Mouse (Mus musculus): ENCODE measurements around the gene BC030870.

Gene BC030870

GRCm38 (mm10) chr8:65129199-65129788 is at the start of gene BC030870:
Gene BC030870 (minus strand): TSS chr8:65129563.
- DNase-seq (ENCODE audit: low spot score): no peak

- DNase-seq (ENCODE audit: low spot score): no peak
These were observed 45.5 kb upstream of the BC030870 start for GRCm38 (mm10) chr8:65174746-65175476.

GRCm38 (mm10) chr8:65169184-65169583 is 39.8 kb upstream of the BC030870 start:
- DNase-seq (ENCODE audit: low spot score): no peak

- peak; percentile 24 for DNase-seq (ENCODE audit: low spot score)
These were observed 31.3 kb upstream of the BC030870 start for GRCm38 (mm10) chr8:65160676-65161075.

- DNase-seq (ENCODE audit: low spot score): no peak
These were observed 29.9 kb upstream of the BC030870 start for GRCm38 (mm10) chr8:65159096-65159748.

GRCm38 (mm10) chr8:65157901-65158300 is 28.5 kb upstream of the BC030870 start:
- no peak for DNase-seq (ENCODE audit: low spot score)

- DNase-seq (ENCODE audit: low spot score): no peak
These were observed 9.6 kb upstream of the BC030870 start for GRCm38 (mm10) chr8:65138830-65139466.

GRCm38 (mm10) chr8:65126454-65126853 is 2.9 kb downstream of the BC030870 start:
- DNase-seq (ENCODE audit: low spot score): no peak

GRCm38 (mm10) chr8:65126014-65126413 is 3.3 kb downstream of the BC030870 start:
- no peak for DNase-seq (ENCODE audit: low spot score)

GRCm38 (mm10) chr8:65112092-65112491 is 17.3 kb downstream of the BC030870 start:
- no peak for DNase-seq (ENCODE audit: low spot score)

GRCm38 (mm10) chr8:65110285-65110691 is 19.1 kb downstream of the BC030870 start:
- peak; percentile 46 for DNase-seq (ENCODE audit: low spot score)

- DNase-seq (ENCODE audit: low spot score): no peak
These were observed 20.4 kb downstream of the BC030870 start for GRCm38 (mm10) chr8:65108936-65109335.

GRCm38 (mm10) chr8:65107936-65108718 is 21.2 kb downstream of the BC030870 start:
- DNase-seq (ENCODE audit: low spot score): no peak

- DNase-seq (ENCODE audit: low spot score): no peak
These were observed 25.3 kb downstream of the BC030870 start for GRCm38 (mm10) chr8:65104041-65104440.

- DNase-seq (ENCODE audit: low spot score): no peak
These were observed 25.7 kb downstream of the BC030870 start for GRCm38 (mm10) chr8:65103632-65104031.

- DNase-seq (ENCODE audit: low spot score): no peak
These were observed 29.6 kb downstream of the BC030870 start for GRCm38 (mm10) chr8:65099735-65100134.

GRCm38 (mm10) chr8:65097760-65098415 is 31.5 kb downstream of the BC030870 start:
- no peak for DNase-seq (ENCODE audit: low spot score)

GRCm38 (mm10) chr8:65089781-65090180 is 39.6 kb downstream of the BC030870 start:
- no peak for DNase-seq (ENCODE audit: low spot score)

- DNase-seq (ENCODE audit: low spot score): no peak
These were observed 41.2 kb downstream of the BC030870 start for GRCm38 (mm10) chr8:65088120-65088519.

- DNase-seq (ENCODE audit: low spot score): no peak
These were observed 41.7 kb downstream of the BC030870 start for GRCm38 (mm10) chr8:65087711-65088110.

GRCm38 (mm10) chr8:65085680-65086079 is 43.7 kb downstream of the BC030870 start:
- DNase-seq (ENCODE audit: low spot score): no peak

Data from left cerebral cortex, adult 11 months (tissue).